Mouse (Mus musculus): Measurements from ENCODE around the gene Txn1. TPM values are rescaled to one million over a fixed set of nuclear protein-coding genes. Genes with fewer than 3 reads are reported as not detected.

Txn1 gene
- polyA plus RNA-seq (2014; fragmentation: Nextera tagmentation; extraction: Ambion mirVana), result 404 and 408 TPM in 2 replicates

DNA sequence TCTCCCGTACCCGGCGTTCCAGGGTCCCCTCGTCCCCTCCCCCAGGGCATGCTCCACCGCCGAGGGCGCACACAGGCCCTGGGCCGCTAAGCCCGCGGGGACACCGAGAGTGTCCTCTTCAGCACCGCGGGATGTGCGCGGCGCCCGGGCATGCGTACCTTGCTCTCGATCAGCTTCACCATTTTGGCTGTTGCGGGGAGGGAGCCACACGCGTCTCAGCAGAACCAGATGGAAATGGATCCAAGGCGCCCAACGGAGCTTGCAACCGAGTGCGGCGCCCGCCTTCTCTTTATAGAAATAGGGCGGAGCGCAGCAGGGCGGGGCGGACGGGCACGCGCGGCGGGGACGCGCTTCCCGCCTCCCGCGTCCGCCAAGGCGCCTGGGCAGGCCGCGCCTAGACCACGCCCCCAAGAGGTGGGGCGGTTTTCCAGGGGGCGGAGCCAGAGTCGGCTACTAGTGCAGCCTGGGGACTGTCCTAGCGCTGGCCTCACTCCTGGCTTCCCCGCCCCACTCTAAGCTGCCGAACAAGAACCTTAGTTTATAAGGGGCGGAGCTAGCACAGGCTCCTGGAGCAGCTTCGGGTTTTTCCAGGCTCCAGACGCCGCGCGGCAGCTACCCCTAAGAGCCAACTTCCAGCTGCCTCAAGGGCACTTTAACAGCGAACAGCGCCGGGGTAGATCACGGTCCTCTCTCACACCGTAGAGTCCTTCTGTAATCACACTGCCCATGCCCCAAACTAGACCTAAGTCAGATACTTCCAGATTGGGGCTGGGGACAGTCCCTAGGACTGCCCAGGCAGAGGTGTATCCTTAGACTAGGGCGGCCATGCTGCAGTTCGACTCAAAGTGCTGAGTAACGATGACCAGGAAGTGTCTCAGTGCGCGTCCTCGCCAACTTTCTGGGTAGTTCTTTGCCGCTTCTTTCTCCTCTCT, at the start of gene Txn1:
Gene Txn1, minus strand, starts transcription at position 383 of the 932 bp plus-strand sequence.
- H3K9me3 ChIP-seq (ENCODE audit: control insufficient read depth, low read length), result peaks cover under 1% of the 10 kb centered on the region; the same call in 1 of the 2 replicates
- H3K4me1 ChIP-seq (ENCODE audit: control insufficient read depth, insufficient read depth, low read length), result peaks cover 11% of the 10 kb centered on the region
- H3K36me3 ChIP-seq (ENCODE audit: control insufficient read depth, insufficient read depth, low read length), result peaks cover 11% of the 10 kb centered on the region
- peak within 1 kb of the TSS; percentile 78 for H3K4me3 ChIP-seq (ENCODE audit: low read depth, low read length)
- peak within 1 kb of the TSS; percentile 67 for H3K27ac ChIP-seq (ENCODE audit: low read depth, low read length)
- H3K27me3 ChIP-seq (ENCODE audit: control insufficient read depth, insufficient read depth, low read length), result no peaks in the 10 kb centered on the region
- WGBS, result under 1% methylated on average over 71 of the region's 71 CpGs
- peak within 1 kb of the TSS; percentile 86 for H3K9ac ChIP-seq (ENCODE audit: low read length)
- ATAC-seq (ENCODE audit: low FRiP score), result peak; percentile 98
- DNase-seq (ENCODE audit: low spot score, missing footprints), result peak; percentile 100
- peak within 1 kb of the TSS; percentile 70 for H3K4me2 ChIP-seq

DNA sequence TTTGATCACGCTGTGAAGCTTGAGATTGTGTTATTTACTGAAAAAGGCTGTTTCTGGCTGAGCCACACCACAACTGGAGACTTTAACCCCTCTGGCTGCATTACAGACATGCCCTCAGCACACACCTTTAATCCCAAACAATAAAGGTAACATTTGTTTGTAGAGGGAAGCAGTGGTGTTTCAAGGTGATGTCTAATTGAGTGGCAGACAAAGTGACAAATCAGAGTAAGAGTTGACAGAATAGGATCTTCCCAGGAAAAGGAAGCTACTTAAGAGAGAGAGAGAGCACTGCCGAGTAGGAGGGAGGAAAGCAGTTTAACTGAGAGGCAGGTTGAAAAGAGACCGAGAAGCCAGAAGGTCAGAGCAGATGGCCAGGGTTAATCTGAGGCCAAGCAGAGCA, 47.3 kb upstream of the Txn1 start:
- DNase-seq (ENCODE audit: low spot score, missing footprints) (no peak), ATAC-seq (ENCODE audit: low FRiP score) (no peak)
- 52% methylated on average over 3 of the region's 3 CpGs for WGBS
- Histone ChIP-seq H3K4me3 (ENCODE audit: low read depth, low read length) (no peak overlapping the region), H3K27ac (ENCODE audit: low read depth, low read length) (no peak overlapping the region), H3K9me3 (ENCODE audit: control insufficient read depth, low read length) (no peaks in the 10 kb centered on the region), H3K27me3 (ENCODE audit: control insufficient read depth, insufficient read depth, low read length) (no peaks in the 10 kb centered on the region), H3K9ac (ENCODE audit: low read length) (no peak overlapping the region), H3K4me1 (ENCODE audit: control insufficient read depth, insufficient read depth, low read length) (no peaks in the 10 kb centered on the region), H3K36me3 (ENCODE audit: control insufficient read depth, insufficient read depth, low read length) (no peaks in the 10 kb centered on the region), H3K4me2 (no peak overlapping the region)

GRCm38 (mm10) chr4:57991425-57991824, 35.2 kb upstream of the Txn1 start:
- Histone ChIP-seq H3K9ac (ENCODE audit: low read length) (no peak overlapping the region), H3K9me3 (ENCODE audit: control insufficient read depth, low read length) (no peaks in the 10 kb centered on the region), H3K4me2 (no peak overlapping the region), H3K36me3 (ENCODE audit: control insufficient read depth, insufficient read depth, low read length) (no peaks in the 10 kb centered on the region), H3K27ac (ENCODE audit: low read depth, low read length) (no peak overlapping the region), H3K4me1 (ENCODE audit: control insufficient read depth, insufficient read depth, low read length) (no peaks in the 10 kb centered on the region), H3K27me3 (ENCODE audit: control insufficient read depth, insufficient read depth, low read length) (no peaks in the 10 kb centered on the region), H3K4me3 (ENCODE audit: low read depth, low read length) (no peak overlapping the region)
- 87% methylated on average over 1 of the region's 1 CpGs for WGBS
- DNase-seq (ENCODE audit: low spot score, missing footprints) (no peak), ATAC-seq (ENCODE audit: low FRiP score) (no peak)

DNA sequence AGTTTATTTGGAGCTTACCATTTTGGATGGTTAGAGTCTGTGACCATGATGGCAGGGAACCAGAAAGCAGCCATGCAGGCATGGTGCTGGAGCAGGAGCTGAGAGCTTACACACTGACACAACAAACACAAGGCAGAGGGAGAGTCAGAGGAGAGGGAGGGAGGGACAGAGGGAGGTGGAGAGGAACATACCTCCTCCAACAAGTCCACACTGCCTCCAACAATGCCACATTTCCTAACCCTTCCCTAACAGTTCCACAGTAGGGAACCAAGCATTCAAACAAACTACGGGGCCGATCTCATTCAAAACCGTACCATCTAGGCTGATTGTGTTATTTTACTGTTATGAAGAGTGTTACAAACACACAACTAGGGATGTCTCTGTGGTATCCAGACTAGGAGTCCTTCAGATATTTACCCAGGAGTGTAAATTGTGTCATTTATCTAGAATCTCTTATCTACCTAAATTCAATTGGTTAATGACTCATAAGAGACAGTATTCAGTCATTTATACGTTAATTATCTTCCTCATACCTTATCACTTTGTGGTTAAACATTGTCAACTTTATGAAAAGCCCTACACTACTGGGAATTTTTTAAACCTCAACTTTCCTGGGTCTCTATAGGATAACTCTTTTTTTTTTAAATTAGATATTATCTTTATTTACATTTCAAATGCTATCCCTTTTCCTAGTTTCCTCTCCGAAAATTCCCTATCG, 18.3 kb upstream of the Txn1 start:
- no peak overlapping the region for H3K9ac ChIP-seq (ENCODE audit: low read length)
- no peak overlapping the region for H3K4me2 ChIP-seq
- 91% methylated on average over 6 of the region's 6 CpGs for WGBS
- H3K27ac ChIP-seq (ENCODE audit: low read depth, low read length), result no peak overlapping the region
- no peaks in the 10 kb centered on the region for H3K9me3 ChIP-seq (ENCODE audit: control insufficient read depth, low read length)
- H3K27me3 ChIP-seq (ENCODE audit: control insufficient read depth, insufficient read depth, low read length), result no peaks in the 10 kb centered on the region
- ATAC-seq (ENCODE audit: low FRiP score) (no peak), DNase-seq (ENCODE audit: low spot score, missing footprints) (peak; percentile 45)
- no peaks in the 10 kb centered on the region for H3K4me1 ChIP-seq (ENCODE audit: control insufficient read depth, insufficient read depth, low read length)
- H3K4me3 ChIP-seq (ENCODE audit: low read depth, low read length), result no peak overlapping the region
- no peaks in the 10 kb centered on the region for H3K36me3 ChIP-seq (ENCODE audit: control insufficient read depth, insufficient read depth, low read length)

- no peak overlapping the region for H3K4me2 ChIP-seq
- no peaks in the 10 kb centered on the region for H3K27me3 ChIP-seq (ENCODE audit: control insufficient read depth, insufficient read depth, low read length)
- H3K4me1 ChIP-seq (ENCODE audit: control insufficient read depth, insufficient read depth, low read length), result no peaks in the 10 kb centered on the region
- no peak for DNase-seq (ENCODE audit: low spot score, missing footprints)
- no peaks in the 10 kb centered on the region for H3K9me3 ChIP-seq (ENCODE audit: control insufficient read depth, low read length)
- H3K36me3 ChIP-seq (ENCODE audit: control insufficient read depth, insufficient read depth, low read length), result no peaks in the 10 kb centered on the region
- H3K4me3 ChIP-seq (ENCODE audit: low read depth, low read length), result no peak overlapping the region
- no peak for ATAC-seq (ENCODE audit: low FRiP score)
- H3K9ac ChIP-seq (ENCODE audit: low read length), result no peak overlapping the region
- no peak overlapping the region for H3K27ac ChIP-seq (ENCODE audit: low read depth, low read length)
- WGBS, result 86% methylated on average over 6 of the region's 6 CpGs
Observed at GRCm38 (mm10) chr4:57973592-57974268, 17.5 kb upstream of the Txn1 start.

DNA sequence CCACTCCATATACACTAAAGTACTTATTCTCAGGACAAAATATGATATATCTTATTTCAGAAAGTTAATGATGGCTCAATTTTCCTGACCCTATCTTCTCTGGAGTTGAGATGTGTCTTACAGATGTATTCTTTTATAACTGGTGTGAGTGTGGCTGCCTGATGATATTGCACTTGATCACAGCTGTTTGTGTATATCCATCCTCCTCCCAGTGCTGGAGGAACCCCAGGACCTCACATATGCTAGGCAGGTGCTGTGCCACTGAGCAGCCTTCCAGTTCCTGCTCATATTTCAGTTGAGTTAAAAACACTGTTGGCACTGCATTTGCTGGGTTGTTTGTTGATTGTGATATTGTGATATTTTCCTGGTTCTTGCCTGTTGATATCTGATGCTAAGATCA, 14.1 kb upstream of the Txn1 start:
- Histone ChIP-seq H3K27me3 (ENCODE audit: control insufficient read depth, insufficient read depth, low read length) (no peaks in the 10 kb centered on the region), H3K4me3 (ENCODE audit: low read depth, low read length) (no peak overlapping the region), H3K9ac (ENCODE audit: low read length) (no peak overlapping the region), H3K4me1 (ENCODE audit: control insufficient read depth, insufficient read depth, low read length) (no peaks in the 10 kb centered on the region), H3K4me2 (no peak overlapping the region), H3K27ac (ENCODE audit: low read depth, low read length) (no peak overlapping the region), H3K9me3 (ENCODE audit: control insufficient read depth, low read length) (no peaks in the 10 kb centered on the region), H3K36me3 (ENCODE audit: control insufficient read depth, insufficient read depth, low read length) (no peaks in the 10 kb centered on the region)
- DNase-seq (ENCODE audit: low spot score, missing footprints) (peak; percentile 39), ATAC-seq (ENCODE audit: low FRiP score) (no peak)

DNA sequence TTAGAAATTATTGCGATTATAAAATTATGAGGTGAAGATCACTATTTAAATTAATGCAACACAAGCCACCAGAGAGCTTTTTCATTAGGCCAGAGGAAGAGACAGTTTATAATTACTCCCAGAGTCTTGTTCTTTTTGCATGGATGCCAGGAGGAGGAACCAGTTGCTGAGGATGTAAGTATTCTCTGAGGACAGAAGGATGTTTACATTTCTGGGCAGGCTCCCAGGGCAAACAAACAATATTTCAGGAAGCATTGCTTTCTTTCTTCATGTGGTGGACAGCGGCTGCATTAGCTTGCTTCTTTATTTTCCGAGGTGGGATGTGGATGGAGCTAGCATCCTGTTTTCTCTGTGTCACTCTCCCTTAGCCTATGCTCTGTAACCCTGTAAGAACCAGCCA, 11.0 kb upstream of the Txn1 start:
- H3K4me1 ChIP-seq (ENCODE audit: control insufficient read depth, insufficient read depth, low read length), result no peaks in the 10 kb centered on the region
- DNase-seq (ENCODE audit: low spot score, missing footprints) (peak; percentile 76), ATAC-seq (ENCODE audit: low FRiP score) (no peak)
- no peak overlapping the region for H3K9ac ChIP-seq (ENCODE audit: low read length)
- 86% methylated on average over 3 of the region's 3 CpGs for WGBS
- no peaks in the 10 kb centered on the region for H3K27me3 ChIP-seq (ENCODE audit: control insufficient read depth, insufficient read depth, low read length)
- H3K27ac ChIP-seq (ENCODE audit: low read depth, low read length), result no peak overlapping the region
- no peaks in the 10 kb centered on the region for H3K36me3 ChIP-seq (ENCODE audit: control insufficient read depth, insufficient read depth, low read length)
- no peaks in the 10 kb centered on the region for H3K9me3 ChIP-seq (ENCODE audit: control insufficient read depth, low read length)
- no peak overlapping the region for H3K4me2 ChIP-seq
- H3K4me3 ChIP-seq (ENCODE audit: low read depth, low read length), result no peak overlapping the region

GRCm38 (mm10) chr4:57965516-57965915, 9.3 kb upstream of the Txn1 start:
- Histone ChIP-seq H3K4me3 (ENCODE audit: low read depth, low read length) (no peak overlapping the region), H3K4me1 (ENCODE audit: control insufficient read depth, insufficient read depth, low read length) (no peaks in the 10 kb centered on the region), H3K9me3 (ENCODE audit: control insufficient read depth, low read length) (no peaks in the 10 kb centered on the region), H3K4me2 (no peak overlapping the region), H3K36me3 (ENCODE audit: control insufficient read depth, insufficient read depth, low read length) (no peaks in the 10 kb centered on the region), H3K27ac (ENCODE audit: low read depth, low read length) (no peak overlapping the region), H3K27me3 (ENCODE audit: control insufficient read depth, insufficient read depth, low read length) (no peaks in the 10 kb centered on the region), H3K9ac (ENCODE audit: low read length) (no peak overlapping the region)
- ATAC-seq (ENCODE audit: low FRiP score) (no peak), DNase-seq (ENCODE audit: low spot score, missing footprints) (peak; percentile 44)
- WGBS, result over 99% methylated on average over 4 of the region's 4 CpGs

All from midbrain, embryonic 11.5 days (tissue).